Mouse (Mus musculus) monocyte, adult 5-6 weeks (primary cell): ENCODE results near the gene Plch2. TPM values are rescaled to one million over a fixed set of nuclear protein-coding genes. Genes with fewer than 3 reads are reported as not detected.

Experiments used
- ATAC-seq: fragments of 153-309, 156-312 bp; replicated peaks from 2 replicates; pipeline ENCODE4 v1.8.0; 2017; ENCODE audit warnings: mild to moderate bottlenecking; ENCODE audit not compliant: low TSS enrichment, insufficient number of reproducible peaks, severe bottlenecking, poor library complexity, low FRiP score
- total RNA-seq: library from RNA; stranded (forward); fragments of 200-1000, 200-491, 200-594 nt; gene quantifications from 3 replicates; pipeline ENCODE4 v1.2.3, GENCODE M21; 2017

Gene Plch2
- total RNA-seq, 1 experiment from 2014 or later, result not detected

DNA sequence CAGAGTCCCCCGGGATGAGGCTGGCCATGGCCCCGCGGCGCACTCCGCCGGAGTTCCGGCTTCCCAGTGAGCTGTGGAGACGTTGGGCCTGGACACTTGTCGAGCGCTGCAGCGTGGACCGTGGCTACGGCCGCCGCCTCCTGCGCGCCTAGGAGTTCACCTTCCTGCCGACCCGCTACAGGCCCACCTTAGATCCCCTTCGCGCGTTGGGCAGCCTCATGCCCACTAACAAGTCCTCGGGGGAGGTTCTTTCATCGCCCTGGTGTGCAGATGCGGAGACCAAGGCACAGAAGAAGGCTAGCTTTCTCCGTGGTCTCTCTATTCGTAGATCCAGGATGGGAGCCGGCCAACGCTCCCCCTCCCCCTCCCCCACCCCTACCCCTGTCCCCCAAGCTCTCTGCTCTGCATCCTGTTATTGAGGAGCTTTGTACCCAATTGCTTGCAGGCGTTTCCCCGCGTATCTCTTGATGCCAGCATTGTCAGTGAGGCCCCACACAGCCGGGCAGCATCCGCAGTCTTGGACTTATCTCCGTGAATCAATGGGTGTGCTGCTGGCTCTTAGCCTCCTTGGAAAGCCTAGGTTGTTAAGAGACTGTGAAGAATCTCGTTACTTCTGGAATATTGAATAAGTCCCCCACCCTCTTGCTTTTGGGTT, 91.9 kb downstream of the Plch2 start:
- ATAC-seq, result no peak

DNA sequence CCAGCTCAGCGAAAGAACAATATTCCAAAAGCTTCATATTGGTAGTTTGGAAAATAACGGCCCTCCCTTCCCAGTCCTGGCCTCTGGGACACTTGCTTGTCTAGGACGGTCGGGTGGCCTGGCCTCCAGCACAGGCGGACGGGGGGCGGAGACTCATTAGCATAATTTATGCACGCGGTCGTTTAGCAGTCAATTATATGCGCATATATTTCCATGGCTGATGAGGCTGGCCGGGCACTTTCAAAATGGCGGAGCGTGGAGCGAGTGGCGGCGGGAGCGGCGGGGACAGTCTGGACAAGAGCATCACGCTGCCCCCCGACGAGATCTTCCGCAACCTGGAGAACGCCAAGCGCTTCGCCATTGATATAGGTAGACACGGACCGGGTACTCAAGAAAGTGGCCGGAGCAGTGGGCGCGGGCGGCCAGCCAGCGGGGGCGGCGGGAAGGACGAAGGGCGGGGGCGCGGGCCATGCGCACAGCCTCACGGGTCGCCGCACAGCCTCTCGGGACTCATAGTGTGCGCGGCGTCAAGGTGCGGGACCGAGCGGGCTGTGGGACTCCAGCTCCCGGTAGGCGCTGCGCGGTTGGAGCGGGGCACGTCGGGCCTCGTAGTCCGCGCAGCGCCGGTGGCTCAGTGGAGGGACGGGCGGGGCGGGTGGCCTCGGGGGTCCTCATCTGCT, 92.5 kb downstream of the Plch2 start, which contains the start of gene Pank4:
TSS of gene Pank4 (plus strand) at position 223 of the 680 bp plus-strand sequence.
- peak; percentile 78 for ATAC-seq

DNA sequence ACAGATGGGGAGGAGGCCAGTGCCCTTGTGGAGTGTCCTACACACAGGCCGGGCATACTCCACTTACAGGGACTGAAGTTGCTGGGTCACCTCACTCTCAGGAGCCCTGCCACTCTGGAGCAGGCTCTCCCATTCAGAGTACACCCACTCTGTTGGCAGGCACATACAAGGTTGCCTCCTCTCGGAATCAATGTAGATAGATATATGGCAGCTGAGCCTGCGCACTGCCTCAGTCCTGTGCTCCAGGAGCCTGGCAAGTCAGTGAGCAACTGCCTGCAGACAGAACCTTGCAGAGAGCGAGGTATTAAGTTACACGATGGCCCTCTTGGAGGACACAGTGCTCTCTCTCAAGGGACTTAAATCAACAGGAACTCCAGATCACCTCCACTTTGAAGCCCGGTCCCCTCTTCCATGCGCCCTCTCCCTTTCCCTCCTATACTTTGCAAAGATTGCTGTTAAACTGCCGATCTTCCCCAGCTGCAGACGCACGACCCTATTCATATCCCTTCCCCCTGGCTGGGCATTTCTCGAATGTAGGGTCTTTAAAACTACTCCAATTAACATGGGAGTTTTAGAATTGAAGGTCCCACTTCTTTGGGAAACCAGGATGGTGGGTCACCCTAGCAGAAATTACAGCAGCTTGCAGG, 93.3 kb downstream of the Plch2 start:
- no peak for ATAC-seq

DNA sequence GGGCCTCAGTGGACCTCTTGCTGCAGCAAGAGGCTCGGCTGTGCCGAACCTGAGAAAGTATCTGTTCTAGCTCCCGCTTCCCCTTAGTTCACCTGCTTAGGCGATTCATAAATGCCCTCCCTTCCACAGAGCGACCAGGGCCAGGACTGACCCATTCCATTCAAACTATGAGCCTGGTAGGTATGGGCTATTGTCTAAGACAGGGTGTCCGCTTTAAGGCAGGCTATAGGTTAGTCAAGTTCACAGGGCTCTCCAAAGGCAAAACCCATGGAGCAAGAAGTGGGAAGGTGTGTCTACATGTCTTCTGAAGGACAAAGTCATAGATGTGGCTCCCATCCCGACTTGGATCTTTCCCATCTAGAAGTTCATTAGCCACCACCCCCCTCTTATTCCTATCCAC, 93.9 kb downstream of the Plch2 start:
- ATAC-seq, result no peak

DNA sequence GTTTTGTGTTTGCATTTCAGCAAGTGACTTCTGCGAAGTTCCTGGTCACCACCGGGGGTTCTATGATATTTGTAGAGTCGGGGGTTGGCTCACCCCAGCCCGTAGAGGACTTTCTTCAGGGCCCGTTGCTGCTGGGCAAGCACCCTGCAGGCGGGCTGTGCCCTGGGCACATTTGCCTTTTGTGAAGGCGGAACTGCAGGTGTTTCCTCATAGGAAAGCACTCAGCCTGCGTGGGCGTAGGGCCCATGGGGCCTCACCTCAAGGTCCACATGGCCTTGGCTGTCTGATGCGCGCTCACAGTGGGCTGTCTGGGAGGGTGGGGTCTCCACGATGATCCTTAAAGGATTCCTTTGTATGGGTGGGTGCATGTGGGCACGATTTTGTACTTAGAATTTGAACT, 94.7 kb downstream of the Plch2 start:
- ATAC-seq, result 0 out of 2 replicates have a peak, but pooled peaks have one; percentile 22

DNA sequence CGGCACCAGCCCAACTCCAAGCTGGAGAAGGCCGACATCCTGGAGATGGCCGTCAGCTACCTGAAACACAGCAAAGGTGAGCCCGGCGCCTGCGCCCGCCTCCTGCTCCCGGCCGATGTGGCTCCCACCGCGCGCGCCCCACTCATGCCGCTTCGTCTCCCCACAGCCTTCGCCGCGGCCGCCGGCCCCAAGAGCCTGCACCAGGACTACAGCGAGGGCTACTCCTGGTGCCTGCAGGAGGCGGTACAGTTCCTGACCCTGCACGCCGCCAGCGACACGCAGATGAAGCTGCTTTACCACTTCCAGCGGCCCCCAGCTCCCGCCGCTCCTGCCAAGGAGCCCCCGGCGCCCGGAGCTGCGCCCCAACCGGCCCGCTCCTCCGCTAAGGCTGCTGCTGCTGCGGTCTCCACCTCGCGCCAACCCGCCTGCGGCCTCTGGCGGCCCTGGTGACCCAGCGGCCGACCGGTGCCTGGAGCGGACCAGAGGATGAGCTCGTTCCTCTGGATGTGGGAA, 95.3 kb downstream of the Plch2 start:
- no peak for ATAC-seq

DNA sequence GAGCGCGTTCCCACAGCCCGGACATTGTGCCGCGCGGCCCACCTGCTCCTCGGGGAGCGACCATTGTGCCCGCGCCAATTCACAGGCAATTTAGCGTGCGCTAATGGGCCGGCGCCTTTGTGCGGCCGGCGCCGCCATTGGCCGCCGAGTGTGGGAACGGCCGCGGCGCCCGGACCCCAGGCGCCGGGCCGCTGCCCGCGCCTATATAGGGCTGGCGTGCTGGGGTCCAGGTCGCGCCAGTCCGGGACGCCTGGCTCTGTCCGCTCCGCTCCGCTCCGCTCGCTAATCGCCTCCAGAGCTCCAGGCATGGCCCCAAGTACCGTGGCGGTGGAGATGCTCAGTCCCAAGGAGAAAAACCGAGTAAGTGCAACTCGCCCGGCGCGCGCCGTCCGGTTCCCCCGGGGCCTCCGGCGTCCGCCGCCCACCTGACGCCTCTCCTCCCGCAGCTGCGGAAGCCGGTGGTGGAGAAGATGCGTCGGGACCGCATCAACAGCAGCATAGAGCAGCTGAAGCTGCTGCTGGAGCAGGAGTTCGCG, 95.8 kb downstream of the Plch2 start, which contains the start of gene Hes5:
TSS of gene Hes5 (plus strand) at position 234 of the 536 bp plus-strand sequence.
- no peak for ATAC-seq

DNA sequence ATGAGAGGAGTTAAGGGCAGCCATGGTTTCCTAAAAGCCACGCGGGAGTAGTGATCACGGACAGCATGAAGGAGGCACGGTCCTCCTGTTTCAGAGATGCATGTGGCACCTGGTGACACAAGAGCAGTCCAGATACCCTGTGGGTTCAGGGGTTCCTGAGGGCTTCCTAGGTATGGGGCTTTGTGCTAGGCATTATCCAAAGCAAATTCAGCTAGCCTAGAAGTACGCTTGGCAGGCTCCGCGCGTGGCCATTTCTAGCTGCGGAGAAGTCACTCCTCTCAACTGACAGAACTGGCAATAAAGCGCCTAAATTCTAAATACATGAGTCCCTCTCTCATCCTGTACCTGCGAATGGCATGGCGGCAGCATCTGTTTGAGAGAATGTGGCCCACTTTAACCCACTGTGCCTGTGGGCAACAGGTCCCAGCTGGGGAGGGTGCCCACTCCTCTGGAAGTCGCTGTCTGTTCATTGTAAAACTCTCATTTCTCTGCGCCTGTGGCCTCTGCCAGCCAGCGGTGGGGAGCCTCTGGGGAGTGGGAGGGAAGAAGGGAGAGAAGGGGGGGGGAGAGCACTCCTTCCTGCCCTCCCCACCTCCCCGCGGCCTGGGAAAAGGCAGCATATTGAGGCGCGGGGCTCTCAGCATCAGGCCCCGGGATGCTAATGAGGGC, 96.4 kb downstream of the Plch2 start:
- no peak for ATAC-seq

DNA sequence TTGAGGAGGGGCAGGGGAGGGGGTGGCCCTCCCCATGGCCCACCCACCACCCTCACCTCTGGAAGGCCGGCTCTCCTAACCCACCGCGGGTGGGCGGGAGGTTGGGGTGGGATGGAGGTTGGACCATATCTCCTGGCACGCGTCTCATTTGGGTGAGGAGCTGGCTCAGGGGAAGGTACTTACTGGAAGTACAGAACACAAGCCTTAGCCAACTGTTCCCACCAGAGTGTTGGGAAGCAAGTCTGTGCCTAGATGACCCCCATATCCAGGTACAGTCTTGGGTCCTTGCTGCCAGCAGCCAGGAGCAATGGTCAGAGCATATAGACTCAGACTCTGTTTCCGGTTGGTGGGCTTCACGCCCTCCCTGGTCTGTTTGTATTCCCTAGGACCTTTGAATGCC, 98.0 kb downstream of the Plch2 start:
- no peak for ATAC-seq

DNA sequence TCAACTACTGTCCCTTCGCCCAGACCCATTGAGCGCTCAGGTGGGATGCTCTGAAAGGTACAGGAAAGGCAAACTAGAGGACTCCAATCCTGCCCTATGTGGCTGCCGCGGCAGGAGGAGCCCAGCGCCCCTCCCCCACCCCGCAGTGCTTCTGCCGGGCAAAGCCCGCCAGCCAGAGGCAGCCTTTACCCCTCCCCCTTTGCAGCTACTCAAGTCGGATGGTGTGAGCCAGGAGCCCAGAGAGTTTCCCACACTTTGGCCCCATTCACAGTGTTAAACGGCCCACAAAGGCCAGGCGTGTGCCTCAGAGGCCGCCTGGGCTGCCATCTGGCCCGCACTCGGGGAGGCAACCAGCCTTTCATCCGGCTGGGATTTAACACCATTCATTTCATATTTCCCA, 98.4 kb downstream of the Plch2 start:
- ATAC-seq, result no peak

DNA sequence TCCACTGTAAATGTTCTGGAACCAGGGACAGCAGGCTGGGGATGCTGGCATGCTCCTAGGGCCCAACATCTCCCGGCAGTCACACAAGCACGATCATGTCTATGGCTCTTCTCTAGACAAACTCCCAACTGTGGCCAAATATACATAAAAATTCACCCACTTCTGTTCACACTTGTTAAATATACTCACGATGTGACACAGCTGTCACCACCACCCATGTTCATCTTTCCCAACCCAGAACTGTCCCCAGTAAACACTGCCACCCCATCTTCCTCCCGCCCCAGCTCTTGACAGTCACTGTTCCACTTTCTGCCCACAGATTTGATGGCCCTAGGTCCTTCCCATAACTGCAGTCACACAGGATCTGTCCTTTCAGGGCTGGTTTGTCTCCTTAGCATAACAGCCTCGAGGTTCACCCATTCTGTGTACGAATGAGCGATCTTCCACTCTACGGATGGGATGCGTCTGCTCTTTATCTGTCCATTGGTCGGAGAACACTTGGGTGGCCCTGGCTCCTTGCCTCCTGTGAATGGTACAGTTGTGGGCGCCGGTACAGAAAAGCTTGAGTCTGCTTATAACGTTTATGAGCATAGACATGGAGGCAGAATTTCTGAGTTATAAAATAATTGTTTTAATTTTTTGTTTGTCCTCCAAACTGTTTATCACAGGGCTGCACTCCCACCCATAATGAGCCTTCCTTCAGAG, 99.1 kb downstream of the Plch2 start:
- ATAC-seq, result no peak

DNA sequence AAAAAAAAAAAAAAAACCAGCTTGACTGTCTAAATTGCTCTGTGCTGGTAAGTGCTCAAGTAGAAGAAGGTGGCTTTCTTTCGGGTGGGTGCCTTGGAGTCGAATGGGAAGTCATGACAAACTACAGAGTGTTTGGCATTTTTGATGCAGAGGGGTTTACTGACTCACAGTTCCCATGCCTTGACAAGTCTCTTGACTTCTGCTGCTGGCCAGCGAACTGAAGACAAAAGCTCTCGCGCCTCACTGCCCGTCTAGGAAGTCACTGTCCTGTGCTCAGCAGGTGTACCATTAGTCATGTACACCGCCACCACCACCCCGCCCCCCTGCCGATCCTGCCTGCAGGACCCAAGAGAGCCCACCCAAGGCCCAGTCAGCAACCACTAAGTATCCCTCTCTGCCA, 100.0 kb downstream of the Plch2 start:
- ATAC-seq, result no peak

DNA sequence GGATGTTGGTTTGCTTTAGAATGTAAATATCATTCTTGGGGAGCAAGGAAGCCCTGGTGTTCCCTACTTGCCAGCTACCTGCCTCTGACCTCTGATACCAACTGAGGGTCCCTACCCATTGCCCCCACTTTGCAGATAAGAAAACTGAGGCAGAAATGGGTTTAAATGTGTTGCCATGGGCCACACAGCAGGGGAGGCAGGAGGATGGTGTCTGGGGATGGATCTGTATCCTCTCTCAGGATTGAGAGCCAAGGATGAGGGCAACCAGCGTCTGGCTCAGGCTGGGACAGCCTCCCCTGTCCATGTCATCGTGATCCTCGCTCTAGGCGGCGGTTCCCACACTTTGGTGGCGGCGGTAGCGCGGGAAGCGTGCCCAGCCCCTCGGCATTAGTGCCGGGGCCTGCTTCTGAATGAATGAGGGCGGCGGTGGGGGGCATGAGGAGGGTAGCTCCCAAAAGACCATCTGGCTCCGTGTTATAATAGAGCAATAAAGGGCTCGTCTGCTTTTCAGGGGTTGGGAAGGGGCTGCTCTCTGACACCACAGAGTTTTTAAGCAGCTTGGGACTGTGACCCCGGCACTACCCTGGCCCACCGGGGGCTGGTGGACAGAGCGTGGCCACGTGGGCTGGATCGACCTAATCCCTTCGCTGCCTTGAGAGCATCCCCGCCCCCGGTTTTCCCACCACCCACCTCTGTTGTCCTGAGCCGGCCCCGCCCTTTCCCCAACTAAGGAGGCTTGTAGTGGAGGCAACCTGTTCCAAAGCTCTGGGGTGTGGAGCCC, 103.9 kb downstream of the Plch2 start:
- no peak for ATAC-seq

DNA sequence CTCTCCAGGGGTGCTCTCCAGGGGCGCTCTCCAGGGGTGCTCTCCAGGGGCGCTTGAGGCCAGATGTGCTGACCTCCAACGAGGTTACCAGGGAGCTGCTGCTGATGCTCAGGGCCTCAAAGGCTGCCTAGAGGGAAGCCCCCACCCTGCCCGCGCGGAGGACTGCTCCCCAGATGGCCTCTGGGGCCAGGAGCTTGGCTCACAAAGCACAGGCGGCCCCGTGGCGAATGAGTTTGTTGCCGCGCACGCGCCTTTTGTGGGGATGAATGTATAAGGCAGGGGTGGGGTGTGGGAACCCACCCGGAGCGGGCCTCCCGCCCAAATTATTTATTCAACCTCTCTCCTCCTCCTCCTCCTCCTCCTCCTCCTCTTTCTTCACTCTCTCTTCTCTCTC, 107.0 kb downstream of the Plch2 start:
- no peak for ATAC-seq

DNA sequence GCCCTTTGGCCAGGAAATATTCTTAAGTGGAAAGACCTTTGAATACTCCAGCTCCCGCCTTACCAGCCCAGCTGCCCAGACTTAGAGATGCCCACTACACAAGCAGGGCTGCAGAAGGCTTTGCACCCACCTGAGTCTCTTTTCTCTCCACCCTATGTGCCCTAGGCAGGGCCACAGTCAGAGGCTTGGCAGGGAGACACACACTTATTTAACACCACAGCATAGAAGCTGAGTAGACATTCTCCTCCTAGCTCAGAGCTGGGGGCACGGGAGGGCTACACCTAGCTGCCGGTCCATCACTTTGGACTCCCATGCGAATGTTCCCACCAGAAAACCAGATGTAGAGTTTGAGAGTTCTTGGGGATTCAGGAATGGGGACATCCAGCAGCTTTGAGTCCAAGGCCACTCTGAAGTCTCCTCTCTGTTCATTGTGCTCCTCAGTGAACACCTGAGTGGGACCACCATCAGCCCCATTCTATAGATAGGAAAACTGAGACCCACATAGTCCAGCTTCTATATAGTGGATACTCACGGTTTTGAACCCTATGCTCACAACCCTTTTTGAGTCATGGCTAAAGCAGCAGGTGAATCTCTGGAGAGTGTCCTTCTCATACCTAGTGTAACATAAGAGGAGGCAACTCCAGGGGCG, 107.5 kb downstream of the Plch2 start:
- no peak for ATAC-seq

DNA sequence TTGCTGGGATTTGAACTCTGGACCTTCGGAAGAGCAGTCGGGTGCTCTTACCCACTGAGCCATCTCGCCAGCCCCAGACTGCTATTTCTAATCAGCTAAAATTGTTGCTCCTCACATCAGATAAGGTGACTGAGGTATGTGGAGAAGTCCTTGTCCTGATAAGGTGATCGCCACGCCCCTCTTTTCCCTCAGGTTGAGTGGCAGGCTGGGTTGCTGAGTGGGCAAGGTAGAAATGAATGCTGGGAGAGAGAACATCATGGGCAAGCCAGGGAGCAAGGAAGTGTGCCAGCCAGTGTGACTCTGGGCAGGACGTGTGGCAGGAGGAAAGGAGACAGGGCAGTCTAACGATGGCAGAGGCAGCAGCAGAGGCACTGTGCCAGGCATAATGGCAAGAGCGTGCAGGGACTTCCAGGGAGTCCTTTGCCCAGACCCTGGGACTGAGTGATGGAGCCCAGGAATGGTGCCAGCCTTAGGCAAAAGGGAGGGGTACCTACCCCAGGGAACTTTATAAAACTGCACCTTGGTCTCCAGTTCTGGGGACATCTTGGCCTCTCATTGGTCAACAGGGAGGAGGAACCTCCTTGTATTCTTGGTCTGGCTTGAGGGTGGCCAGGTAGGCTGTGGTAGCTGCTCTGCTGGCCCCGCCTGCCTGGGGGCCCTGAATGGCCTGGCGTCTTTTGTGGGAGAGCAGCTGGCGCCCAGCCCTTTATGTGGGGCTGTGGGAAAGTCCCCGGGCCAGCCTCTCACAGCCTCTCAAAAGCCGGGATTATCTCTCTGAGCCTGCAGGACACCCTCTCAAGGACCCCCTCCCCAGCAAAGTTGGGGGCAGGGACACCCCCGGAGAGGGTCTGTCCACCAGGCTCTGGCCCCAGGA, 108.3 kb downstream of the Plch2 start:
- no peak for ATAC-seq
